Mouse (Mus musculus) neural tube, embryonic 11.5 days (tissue): ENCODE results near the gene Gm3248. TPM values are rescaled to one million over a fixed set of nuclear protein-coding genes. Genes with fewer than 3 reads are reported as not detected.

ENCODE experiments used
- polyA plus RNA-seq: library from polyadenylated mRNA; unstranded; fragments of >200 nt; fragmentation: Nextera tagmentation; extraction: Ambion mirVana; gene quantifications from 2 replicates; pipeline ENCODE4 v1.2.1, GENCODE M21; 2014

The Gm3248 gene
- polyA plus RNA-seq, 1 experiment from 2014 or later: 0.85 TPM

Other genes starting within 250 kb of the Gm3248 start
- gene Gm3373, start 220.2 kb downstream of the Gm3248 start, polyA plus RNA-seq: not detected in 2 replicates
- gene Gm3383, start 153.8 kb downstream of the Gm3248 start, polyA plus RNA-seq: 1.4 TPM in 2 replicates
- not detected in 2 replicates for gene Gm3424, start 131.4 kb downstream of the Gm3248 start, polyA plus RNA-seq
- gene Gm8237, start 81.4 kb downstream of the Gm3248 start, polyA plus RNA-seq: 0.43 and 0.45 TPM in 2 replicates
- not detected in 2 replicates for gene Gm3453, start 17.4 kb upstream of the Gm3248 start, polyA plus RNA-seq
- gene Gm6337, start 96.5 kb upstream of the Gm3248 start, polyA plus RNA-seq: not detected in 2 replicates
- 0.82 and 1.4 TPM in 2 replicates for gene Gm8206, start 132.2 kb upstream of the Gm3248 start, polyA plus RNA-seq
- 2.7 and 3.1 TPM in 2 replicates for gene Gm3468, start 146.9 kb upstream of the Gm3248 start, polyA plus RNA-seq
- not detected in 2 replicates for gene Gm3476, start 164.1 kb upstream of the Gm3248 start, polyA plus RNA-seq